Mouse (Mus musculus) left cerebral cortex, adult 2 months (tissue): ENCODE data around the gene Slc9a5. TPM values are rescaled to one million over a fixed set of nuclear protein-coding genes. Genes with fewer than 3 reads are reported as not detected.
A peak's percentile ranks its signal among the peaks of the same experiment; 100 is the strongest.

Source experiments
- DNase-seq, 2 experiments: peaks; one replicate each; pipeline ENCODE4 v3.0.0; 2021 to 2022; ENCODE audit warnings: low spot score in 2 of 2, mixed read lengths in 1 of 2; ENCODE audit errors: extremely low spot score in 1 of 2
- H3K27ac ChIP-seq: fragments of 200-600 bp; 2 replicates; pipeline ENCODE4 v1.8.1; 2022
- H3K4me3 ChIP-seq: fragments of 200-600 bp; 2 replicates; pipeline ENCODE4 v1.8.1; 2022
- CTCF ChIP-seq: fragments of 200-600 bp; IDR thresholded peaks from 2 replicates; pipeline ENCODE4 v1.8.1; 2022; ENCODE audit warnings: antibody characterized with exemption, mild to moderate bottlenecking, moderate library complexity
- intact Hi-C: fragments of 180-260 bp; cut with DNase I; formaldehyde crosslinking; loops from one replicate; pipeline ENCODE4 v1.15.1; 2025
- long read RNA-seq, 2 experiments: library from polyadenylated mRNA; stranded (forward); transcript quantifications; one replicate each; pipeline ENCODE4 v2.0.0; 2021; ENCODE audit warnings: borderline mapping rate in 2 of 2
- total RNA-seq, 2 experiments: library from RNA; stranded (reverse); gene quantifications; 2 replicates each; pipeline ENCODE4 v1.2.3; 2021

Gene Slc9a5
- 10 to 100 TPM; 41.9 to 42.5 TPM for total RNA-seq
- long read RNA-seq, experiment 1, transcript Slc9a5-201 (16 exons, 3,499 nt) = major isoform, 28 of 82 reads
- long read RNA-seq, experiment 1, partial matches to known transcripts = 5 of 82 reads
- long read RNA-seq, experiment 1, other reads (novel, unspliced or antisense) = 49 of 82 reads
- long read RNA-seq, experiment 2, transcript Slc9a5-201 (16 exons, 3,499 nt) = major isoform, 18 of 79 reads
- long read RNA-seq, experiment 2, partial matches to known transcripts = 9 of 79 reads
- long read RNA-seq, experiment 2, other reads (novel, unspliced or antisense) = 52 of 79 reads

GRCm38 (mm10) chr8:105348450-105349095 is at the start of gene Slc9a5:
TSS of gene Slc9a5 (plus strand) at chr8:105348843.
- H3K4me3 ChIP-seq = peak within 1 kb of the TSS; percentile 72
- peak within 1 kb of the TSS; percentile 81 for H3K27ac ChIP-seq
- intact Hi-C loops = no loop called here
- TF ChIP-seq CTCF = peak; percentile 11; the same call in 1 of the 2 replicates
- peak; percentile 52 to 61 for DNase-seq

DNA sequence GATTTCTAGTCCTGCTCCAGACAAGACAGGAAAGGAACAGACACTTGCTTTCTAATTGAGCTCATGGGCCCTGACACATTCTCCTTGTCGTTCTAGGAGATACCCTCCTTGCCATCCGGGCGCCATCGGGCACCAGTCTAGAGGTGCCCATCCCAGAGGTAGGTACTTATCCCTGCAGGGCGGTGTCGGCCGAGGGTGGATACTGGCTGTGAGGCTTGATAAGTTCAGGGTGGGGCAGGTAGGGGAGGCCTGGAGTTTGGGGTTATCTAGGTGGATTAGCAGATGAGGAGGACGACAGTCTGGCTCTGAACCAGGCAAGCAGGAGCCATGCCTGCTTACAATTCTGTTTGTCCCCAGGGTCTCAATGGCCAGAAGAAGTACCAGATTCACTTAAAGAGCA is 48.7 kb upstream of the Slc9a5 start:
- no peak overlapping the region for H3K4me3 ChIP-seq
- no peak for DNase-seq
- no peak for TF ChIP-seq CTCF
- no peak overlapping the region for H3K27ac ChIP-seq
- intact Hi-C loops = no loop called here

DNA sequence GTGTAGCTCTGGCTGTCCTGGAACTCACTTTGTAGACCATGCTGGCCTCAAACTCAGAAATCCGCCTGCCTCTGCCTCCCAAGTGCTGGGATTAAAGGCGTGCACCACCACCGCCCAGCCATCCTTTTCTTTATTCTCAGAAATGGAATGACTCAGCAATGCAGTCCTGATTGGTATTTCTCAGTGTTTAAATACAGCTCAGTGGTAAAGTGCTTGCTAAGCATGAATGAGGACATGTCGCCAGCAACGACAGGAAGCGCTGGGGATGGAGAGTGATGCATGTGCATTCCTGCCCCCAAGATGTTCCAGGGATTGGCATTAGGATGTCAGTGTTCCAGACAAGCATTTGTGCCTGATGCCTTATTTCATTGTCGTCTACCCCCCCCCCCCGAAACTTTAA is 45.2 kb upstream of the Slc9a5 start:
- no peak overlapping the region for H3K4me3 ChIP-seq
- DNase-seq = no peak
- intact Hi-C loops = no loop called here
- no peak overlapping the region; the same call in 1 of the 2 replicates for H3K27ac ChIP-seq
- TF ChIP-seq CTCF = no peak

DNA sequence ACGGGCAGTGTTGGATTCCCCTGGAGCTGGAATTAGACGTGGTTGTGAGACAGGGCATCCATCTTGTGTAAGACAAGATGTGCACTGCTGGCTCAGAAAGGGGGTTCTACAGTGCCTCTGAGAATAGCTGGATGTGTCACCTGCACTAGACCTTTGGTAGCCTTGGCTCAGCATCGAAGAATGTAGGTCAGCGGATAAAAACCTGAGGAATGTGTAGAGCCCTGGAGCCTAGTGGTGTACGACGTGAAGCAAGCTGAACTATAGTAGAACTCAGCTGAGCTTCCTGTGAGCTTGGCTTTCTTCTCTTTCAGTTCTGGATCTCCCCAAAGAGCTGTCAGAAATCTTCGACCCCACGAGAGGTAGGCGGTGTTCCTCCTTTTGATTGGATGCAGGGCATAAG is 44.8 kb upstream of the Slc9a5 start:
- no peak for TF ChIP-seq CTCF
- no peak for DNase-seq
- Histone ChIP-seq H3K4me3 (no peak overlapping the region), H3K27ac (peak overlapping the region; percentile 32)
- intact Hi-C loops = no loop called here

- DNase-seq = no peak
- TF ChIP-seq CTCF = no peak
- H3K4me3 ChIP-seq = no peak overlapping the region
- peak overlapping the region; percentile 32 for H3K27ac ChIP-seq
- intact Hi-C loops = no loop called here
Observed at GRCm38 (mm10) chr8:105304325-105305210, 44.1 kb upstream of the Slc9a5 start.

- intact Hi-C loops = no loop called here
- peak; percentile 55 to 61 for DNase-seq
- Histone ChIP-seq H3K4me3 (peak within 1 kb of the TSS; percentile 35), H3K27ac (peak within 1 kb of the TSS; percentile 73)
- TF ChIP-seq CTCF = no peak
Observed at GRCm38 (mm10) chr8:105305211-105306145, 43.2 kb upstream of the Slc9a5 start, which contains the start of gene Elmo3. TSS of gene Elmo3 (plus strand) at chr8:105305601.

DNA sequence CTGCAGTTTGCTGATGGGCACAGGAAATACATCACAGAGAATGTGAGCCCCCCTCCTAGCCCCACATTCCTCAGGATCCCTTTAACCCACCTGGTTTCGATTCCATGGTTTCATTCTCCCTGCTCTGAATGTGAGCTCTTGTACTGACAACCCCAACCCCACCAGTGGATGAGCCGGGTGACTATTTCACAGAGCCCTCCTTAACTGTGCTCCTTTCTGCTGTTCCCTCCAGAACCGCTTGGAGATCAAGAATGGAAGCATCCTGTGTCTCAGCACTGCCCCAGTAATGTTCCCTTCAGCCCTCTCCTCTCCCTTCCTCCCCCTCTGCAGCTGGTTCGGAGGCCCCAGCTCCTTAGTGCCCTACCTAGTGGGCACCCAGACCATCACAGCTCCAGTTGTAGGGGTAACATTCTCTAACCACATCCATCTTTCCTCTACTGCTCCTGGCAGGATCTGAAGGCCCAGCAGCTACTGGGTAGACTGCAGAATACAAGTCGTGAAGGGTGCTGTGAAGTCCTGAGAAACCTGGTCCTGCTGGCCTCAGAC is 42.4 kb upstream of the Slc9a5 start:
- no peak for DNase-seq
- intact Hi-C loops = no loop called here
- peak; percentile 33 for TF ChIP-seq CTCF
- Histone ChIP-seq H3K27ac (peak overlapping the region; percentile 73), H3K4me3 (peak overlapping the region; percentile 35)

- Histone ChIP-seq H3K4me3 (no peak overlapping the region), H3K27ac (no peak overlapping the region)
- TF ChIP-seq CTCF = no peak
- no peak for DNase-seq
- intact Hi-C loops = no loop called here
Observed at GRCm38 (mm10) chr8:105307670-105308069, 41.0 kb upstream of the Slc9a5 start.

- intact Hi-C loops = no loop called here
- TF ChIP-seq CTCF = no peak
- Histone ChIP-seq H3K27ac (no peak overlapping the region), H3K4me3 (no peak overlapping the region)
- DNase-seq = no peak
Observed at GRCm38 (mm10) chr8:105308428-105308827, 40.2 kb upstream of the Slc9a5 start.

DNA sequence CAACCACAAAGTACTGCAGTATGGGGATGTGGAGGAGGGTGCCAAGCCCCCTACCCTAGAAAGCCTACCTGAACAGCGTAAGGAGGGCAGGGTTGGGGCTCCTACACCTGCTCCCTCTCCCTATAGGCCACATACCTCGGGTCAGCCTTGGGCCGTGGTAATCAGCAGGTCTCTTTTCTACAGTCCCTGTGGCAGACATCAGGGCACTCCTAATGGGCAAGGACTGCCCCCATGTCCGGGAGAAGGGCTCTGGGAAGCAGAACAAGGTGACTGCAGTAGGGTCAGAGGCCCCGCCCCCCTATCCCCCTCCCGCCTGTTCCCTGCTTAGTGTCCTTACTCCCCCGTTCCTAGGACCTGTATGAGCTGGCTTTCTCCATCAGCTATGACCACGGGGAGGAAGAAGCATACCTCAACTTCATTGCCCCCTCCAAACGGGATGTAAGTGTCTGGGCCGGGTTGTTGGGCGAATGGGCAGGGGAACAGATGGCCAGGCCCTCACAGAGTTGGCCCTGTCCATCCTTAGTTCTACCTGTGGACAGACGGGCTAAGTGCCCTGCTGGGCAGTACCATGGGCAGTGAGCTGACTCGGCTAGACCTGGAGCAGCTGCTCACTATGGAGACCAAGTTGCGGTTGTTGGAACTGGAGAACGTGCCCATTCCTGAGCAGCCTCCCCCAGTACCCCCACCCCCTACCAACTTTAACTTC is 39.3 kb upstream of the Slc9a5 start:
- intact Hi-C loops = no loop called here
- no peak for DNase-seq
- TF ChIP-seq CTCF = no peak
- no peak overlapping the region for H3K4me3 ChIP-seq
- H3K27ac ChIP-seq = no peak overlapping the region
